Mouse (Mus musculus): Measurements from ENCODE around the gene Tmem229b. TPM values are rescaled to one million over a fixed set of nuclear protein-coding genes. Genes with fewer than 3 reads are reported as not detected.
"Not testable (repeated sequence)": the region's sequence is repeated elsewhere in the genome, so short reads cannot be mapped to it uniquely, and the experiment has no call there.

The Tmem229b gene
- total RNA-seq, 2 experiments from 2014 or later, result 3.4 to 6.7 TPM

DNA sequence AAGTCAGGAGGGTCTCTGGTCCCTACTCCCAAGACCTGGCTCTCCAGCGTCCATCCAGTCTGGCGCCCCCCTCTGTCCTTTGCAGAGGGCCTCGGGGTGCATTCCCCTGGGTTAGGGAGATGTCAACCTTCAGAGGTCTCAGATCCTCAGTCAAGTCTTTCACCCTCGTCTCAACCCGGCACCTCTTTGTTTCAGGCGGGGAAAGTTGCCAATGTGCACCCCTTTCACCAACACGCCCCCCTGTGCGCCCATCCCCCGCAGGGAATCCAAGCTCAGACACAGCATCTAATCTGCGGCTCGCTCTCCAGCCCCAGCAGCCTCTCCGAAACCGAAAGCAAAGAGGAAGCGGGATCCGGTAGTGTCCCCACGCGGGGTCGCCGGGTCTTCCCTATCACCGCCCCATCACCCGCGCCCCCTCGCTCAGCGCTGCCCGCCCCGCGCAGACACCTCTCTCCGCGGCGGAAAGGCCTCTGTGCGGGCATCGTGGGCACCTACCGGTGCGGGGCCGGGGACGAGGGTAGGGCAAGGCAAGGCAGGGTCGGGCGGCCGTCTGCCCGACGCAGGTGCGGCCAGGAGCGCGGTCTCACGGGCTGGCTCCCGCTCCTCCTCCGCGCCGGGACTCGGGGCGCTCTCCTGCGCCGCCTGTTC, 825 bp downstream of the Tmem229b start:
- intact Hi-C loops (cut with DNase I), result loop anchor here (2.0 kb wide), 1 partner anchor 88 kb away; no protein-coding TSS in a partner anchor
- DNase-seq, result peak; percentile 36 to 52

DNA sequence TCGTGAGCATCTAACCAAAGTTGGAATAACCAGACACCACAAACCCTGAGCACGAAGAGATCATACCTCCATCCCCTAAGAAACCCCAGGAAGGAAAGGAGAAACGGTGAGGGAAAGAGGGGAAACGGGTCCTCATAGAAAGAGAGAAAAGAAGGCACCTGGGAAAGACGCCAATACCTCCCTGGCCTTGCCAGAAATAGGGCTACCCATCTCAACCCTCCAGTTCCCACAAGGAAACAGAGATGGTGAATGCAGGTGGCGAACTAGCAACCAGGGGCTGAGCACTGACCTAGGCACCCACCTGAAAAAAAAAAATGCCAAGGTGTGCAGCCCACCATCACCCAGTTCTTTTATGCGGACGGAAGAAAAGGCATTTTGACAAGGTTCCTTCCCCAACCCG, 1.4 kb downstream of the Tmem229b start:
- no peak for DNase-seq
- intact Hi-C loops (cut with DNase I), result loop anchor here (2.0 kb wide), 1 partner anchor 87 kb away; no protein-coding TSS in a partner anchor

DNA sequence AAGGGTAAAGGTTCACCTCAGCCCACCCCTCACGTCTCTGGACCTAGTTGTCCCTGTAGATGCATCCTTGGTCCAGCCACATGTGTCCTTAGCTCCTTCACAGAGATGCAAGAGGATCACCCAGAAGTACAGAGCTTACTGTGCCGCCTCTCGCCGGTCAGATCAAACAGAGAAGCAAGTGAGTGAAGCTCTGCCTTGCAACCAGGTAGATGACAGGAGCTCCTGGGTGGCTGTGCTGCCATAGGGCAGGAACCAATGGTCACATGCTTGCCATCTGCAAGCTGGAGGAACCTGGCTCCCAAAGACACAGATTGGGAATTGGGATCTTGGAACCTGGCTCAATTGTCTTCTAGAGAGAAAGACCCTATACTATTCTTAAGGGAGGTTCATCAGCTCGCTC, 2.0 kb downstream of the Tmem229b start:
- DNase-seq, result no peak
- intact Hi-C loops (cut with DNase I), result no loop called here

DNA sequence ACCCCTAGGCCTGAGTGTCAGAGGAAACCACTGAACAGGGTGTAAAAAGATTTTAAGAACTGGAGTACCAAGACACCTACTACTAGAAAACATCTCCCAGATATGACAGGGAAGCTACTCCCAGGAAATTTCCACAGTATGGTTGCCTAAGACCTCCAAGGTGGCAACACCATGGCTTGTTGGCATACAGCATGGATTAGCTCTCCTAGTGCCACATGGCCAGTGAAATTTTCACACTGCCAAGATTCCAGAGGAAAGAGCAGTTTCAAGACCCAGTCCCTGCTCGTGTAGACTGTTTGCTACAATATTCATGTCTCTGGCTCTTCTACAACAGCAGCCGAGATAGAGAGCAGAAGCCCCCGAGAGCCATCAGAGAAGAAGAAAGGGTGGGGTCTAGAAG, 4.4 kb downstream of the Tmem229b start:
- no peak for DNase-seq
- intact Hi-C loops (cut with DNase I), result no loop called here

DNA sequence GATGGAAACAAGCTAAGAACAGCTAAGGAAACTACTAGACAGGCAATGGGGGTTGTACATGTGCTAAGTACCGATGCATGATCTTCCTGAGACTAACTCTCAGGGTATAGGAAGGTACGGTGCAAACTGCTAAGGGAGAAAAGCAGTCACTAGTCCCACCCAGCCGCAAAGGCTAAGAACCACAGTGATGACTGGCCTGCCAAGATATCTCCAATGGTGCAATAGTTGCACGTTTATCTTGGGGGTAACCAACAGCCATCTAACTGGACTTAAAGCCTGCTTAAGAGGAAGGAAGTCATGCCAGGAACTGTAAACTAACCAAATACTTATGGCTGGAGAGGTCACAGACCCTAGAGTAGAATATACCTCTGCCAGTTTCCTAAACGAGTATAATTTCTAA, 5.0 kb downstream of the Tmem229b start:
- intact Hi-C loops (cut with DNase I), result no loop called here
- DNase-seq, result no peak

DNA sequence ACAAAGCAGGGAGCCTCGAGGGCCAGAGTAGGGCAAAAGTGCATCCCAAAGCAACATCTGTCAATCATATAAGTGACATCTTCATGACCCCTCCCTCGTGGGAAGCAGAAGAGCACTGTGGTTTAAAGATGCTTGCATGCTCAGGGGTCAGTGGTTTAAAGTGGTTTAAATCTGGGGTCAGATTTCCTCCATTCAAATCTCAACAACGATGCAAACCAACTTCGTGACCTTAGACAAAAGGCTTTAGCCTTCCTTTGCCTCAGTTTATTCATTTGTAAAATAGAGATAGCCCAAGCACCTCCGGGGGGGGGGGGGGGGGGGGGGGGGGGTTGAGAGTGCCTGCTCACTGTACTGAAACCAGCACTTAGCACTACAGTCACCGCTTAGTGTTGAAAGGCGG, 10.7 kb downstream of the Tmem229b start:
- DNase-seq, result no peak
- intact Hi-C loops (cut with DNase I), result no loop called here

DNA sequence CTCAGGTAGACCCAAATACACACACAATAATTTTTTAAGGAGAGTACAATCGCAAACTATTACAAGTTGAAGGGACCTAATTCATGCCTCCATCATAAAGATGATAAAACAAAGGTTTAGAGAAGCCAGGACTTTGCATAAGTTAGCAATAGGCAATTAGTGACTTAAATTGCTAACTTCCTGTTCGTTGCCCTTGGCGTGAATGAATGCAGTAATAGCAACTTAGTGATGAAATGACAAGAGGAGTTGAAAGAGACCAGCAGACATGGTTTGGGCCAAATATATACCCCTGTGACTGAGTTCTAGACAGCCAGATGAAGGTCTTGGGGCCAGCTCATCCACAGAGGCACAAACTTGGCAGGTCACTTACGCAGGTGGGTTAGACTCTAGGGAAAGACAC, 11.2 kb downstream of the Tmem229b start:
- intact Hi-C loops (cut with DNase I), result no loop called here
- no peak for DNase-seq

- intact Hi-C loops (cut with DNase I), result no loop called here
- peak in 1 of 2 experiments; percentile 13 for DNase-seq
Observed at GRCm38 (mm10) chr12:78987581-78988081, 19.8 kb downstream of the Tmem229b start.

- DNase-seq, result peak; percentile 82 to 84
- intact Hi-C loops (cut with DNase I), result no loop called here
Observed at GRCm38 (mm10) chr12:78984035-78984432, 23.4 kb downstream of the Tmem229b start.

- no peak for DNase-seq
- intact Hi-C loops (cut with DNase I), result no loop called here
Observed at GRCm38 (mm10) chr12:78983296-78984034, 24.0 kb downstream of the Tmem229b start.

DNA sequence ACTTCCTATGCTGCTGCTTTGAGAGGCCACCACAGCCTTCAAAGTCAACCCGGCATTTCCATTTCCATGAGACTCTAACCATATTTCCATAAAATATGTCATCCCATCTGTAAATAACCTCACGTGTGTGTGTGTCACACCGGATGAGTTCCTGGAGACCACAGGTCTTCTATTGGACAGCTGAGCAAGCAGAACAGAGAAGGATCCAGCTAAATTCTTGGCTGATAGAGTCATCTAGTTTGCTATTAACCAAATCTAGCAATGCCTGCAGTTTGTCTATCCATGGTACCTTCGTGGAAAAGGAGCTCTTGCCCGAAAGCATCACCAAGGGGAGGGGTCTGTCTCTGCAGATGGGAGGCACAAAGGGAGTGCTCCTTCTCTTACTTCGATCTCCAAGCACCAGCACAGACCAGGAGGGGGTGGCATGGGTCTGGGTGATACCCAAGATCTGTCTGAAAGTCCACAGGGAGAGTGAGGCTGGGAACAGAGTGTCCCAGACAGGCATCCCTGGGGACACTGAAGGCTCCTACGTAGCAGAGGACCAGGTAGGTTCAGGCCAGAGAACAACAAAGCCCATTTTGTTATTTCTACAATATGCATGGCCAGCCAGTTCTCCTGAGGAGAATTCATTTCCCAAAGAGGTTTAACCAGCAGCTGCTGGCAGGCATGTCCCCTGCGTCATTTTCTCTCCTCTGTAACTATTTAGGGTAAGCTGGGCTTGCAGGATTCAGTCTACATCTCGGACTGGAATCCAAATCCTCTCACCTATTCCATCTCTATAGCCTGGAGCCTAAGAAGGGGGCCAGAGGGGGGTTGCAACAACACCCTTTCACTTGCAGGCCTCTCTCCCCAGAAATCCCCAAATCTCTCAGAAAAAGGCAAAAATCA, 25.2 kb downstream of the Tmem229b start:
- DNase-seq, result no peak
- intact Hi-C loops (cut with DNase I), result no loop called here

GRCm38 (mm10) chr12:78981131-78981530, 26.3 kb downstream of the Tmem229b start:
- intact Hi-C loops (cut with DNase I), result no loop called here
- DNase-seq, result no peak

GRCm38 (mm10) chr12:78980683-78981091, 26.7 kb downstream of the Tmem229b start:
- peak; percentile 35 to 45 for DNase-seq
- intact Hi-C loops (cut with DNase I), result no loop called here

DNA sequence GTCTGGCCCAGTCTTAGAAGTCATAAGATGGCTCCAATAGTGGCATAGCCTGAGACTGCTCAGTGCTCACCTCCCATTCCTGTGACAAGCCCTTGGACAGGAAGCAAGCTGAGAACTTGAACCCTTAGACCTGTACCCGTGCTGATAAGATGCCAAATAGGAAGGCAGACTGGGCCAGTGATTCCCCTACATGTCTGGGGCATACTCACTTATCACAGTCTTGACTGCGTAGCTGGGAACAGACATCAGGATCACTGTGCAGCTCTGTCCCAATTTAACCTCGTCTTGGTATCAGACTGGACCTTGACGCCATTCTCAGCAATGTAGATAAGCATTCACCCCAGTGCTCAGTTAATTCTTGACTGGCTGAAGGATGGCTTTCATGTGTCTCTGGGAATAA, 29.9 kb downstream of the Tmem229b start:
- no peak for DNase-seq
- intact Hi-C loops (cut with DNase I), result no loop called here

GRCm38 (mm10) chr12:78977078-78977477, 30.3 kb downstream of the Tmem229b start:
- no peak for DNase-seq
- intact Hi-C loops (cut with DNase I), result no loop called here

DNA sequence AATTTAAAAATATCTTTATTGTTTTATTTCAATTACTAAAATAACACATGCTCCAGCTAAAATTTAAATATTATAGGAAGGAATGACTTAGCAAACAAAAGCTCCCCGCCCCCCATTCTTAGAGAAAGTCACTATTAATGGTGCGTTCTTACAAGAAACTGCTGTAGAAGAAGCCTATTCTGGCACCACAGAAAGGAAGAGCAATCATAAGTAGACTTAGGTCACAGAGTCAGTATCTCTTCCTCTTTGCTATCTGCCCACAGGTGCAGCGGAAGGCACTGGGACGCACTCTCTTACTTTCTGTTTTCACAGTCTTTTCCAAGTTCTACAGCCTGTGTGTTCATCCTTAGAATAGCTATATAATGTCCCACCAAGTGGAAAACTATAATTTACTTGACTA, 31.6 kb downstream of the Tmem229b start:
- DNase-seq, result no peak
- intact Hi-C loops (cut with DNase I), result no loop called here

GRCm38 (mm10) chr12:78974767-78975166, 32.7 kb downstream of the Tmem229b start:
- no peak for DNase-seq
- intact Hi-C loops (cut with DNase I), result no loop called here

DNA sequence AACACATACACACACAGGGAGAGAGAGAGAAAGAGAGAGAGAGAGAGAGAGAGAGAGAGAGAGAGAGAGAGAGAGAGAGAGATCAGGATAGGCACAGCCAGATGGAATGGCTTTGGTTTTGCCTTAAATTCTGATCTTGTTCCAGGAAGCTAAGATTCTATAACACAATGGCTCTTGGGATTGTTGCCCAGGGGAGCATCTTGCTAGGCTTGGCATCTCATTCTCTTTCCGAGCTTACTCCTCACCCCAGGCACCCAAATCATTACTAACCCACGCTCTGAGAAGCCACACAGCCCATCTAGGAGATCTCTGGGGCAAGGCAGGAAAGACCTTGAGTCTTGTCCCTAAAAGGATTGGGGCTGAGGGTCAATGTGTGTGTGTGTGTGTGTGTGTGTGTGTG, 33.6 kb downstream of the Tmem229b start:
- intact Hi-C loops (cut with DNase I), result no loop called here
- no peak for DNase-seq

- intact Hi-C loops (cut with DNase I), result no loop called here
- peak; percentile 42 to 54 for DNase-seq
Observed at GRCm38 (mm10) chr12:78971649-78972048, 35.8 kb downstream of the Tmem229b start.

GRCm38 (mm10) chr12:78970725-78971124, 36.7 kb downstream of the Tmem229b start:
- no peak for DNase-seq
- intact Hi-C loops (cut with DNase I), result no loop called here

GRCm38 (mm10) chr12:78964496-78964895, 42.9 kb downstream of the Tmem229b start:
- DNase-seq; intact Hi-C loops (cut with DNase I): not testable (repeated sequence)
